Mouse (Mus musculus) thymus, adult 2 months (tissue): Measurements from ENCODE around the gene Cdcp1.

Experiments used
- CTCF ChIP-seq: fragments of 200-500 bp; IDR thresholded peaks from 2 replicates; pipeline ENCODE4 v1.5.1; 2012; ENCODE audit warnings: mild to moderate bottlenecking, control low read depth, low read length, moderate library complexity, borderline replicate concordance; ENCODE audit not compliant: control insufficient read depth, poor library complexity, insufficient read depth; ENCODE audit errors: extremely low read depth
- POLR2A ChIP-seq: fragments of 200-500 bp; IDR thresholded peaks from 2 replicates; pipeline ENCODE4 v1.6.1; 2012; ENCODE audit warnings: mild to moderate bottlenecking, low read length, control low read depth, moderate library complexity; ENCODE audit not compliant: control insufficient read depth, poor library complexity, insufficient read depth; ENCODE audit errors: extremely low read depth

- TF ChIP-seq CTCF (no peak), POLR2A (no peak)
Observed at GRCm38 (mm10) chr9:123138891-123139474, 76.9 kb downstream of the Cdcp1 start.
